8 mouse cellular contexts compared by ENCODE assay signal in genomic region chr9:37613182-37613910, GRCm38 (mm10). TPM values are rescaled to one million over a fixed set of nuclear protein-coding genes. Genes with fewer than 3 reads are reported as not detected.
DNase-seq lines count a peak whose midpoint lies in the region; ATAC-seq and TF ChIP-seq lines count a peak whose summit lies in the region.

Gene Spa17, minus strand, starts transcription at chr9:37613722.

- peak; percentile 96 for ATAC-seq in kidney, embryonic 14.5 days (ENCODE audit: low FRiP score, low TSS enrichment)
- peak; percentile 96 for ATAC-seq in limb, embryonic 15.5 days (ENCODE audit: insufficient number of reproducible peaks, low FRiP score, low TSS enrichment, low read depth)

- DNase-seq in A20 (ENCODE audit: low read depth, low spot score): peak; percentile 94
- DNase-seq in heart, adult 9 months (ENCODE audit: low spot score in 2 of 2): peak; percentile 86 to 90
- peak; percentile 52 to 61 for DNase-seq in monocyte, adult 2 months (ENCODE audit: low read depth in 1 of 2, low spot score in 2 of 2)
- DNase-seq in spleen, postnatal 36 days (ENCODE audit: low spot score in 2 of 2): peak; percentile 87 to 91

- H3K4me2 ChIP-seq in kidney, embryonic 14.5 days (replicated peaks; ENCODE audit: low read depth, low read length): peak within 1 kb of the TSS; percentile 81
- H3K4me2 ChIP-seq in limb, embryonic 15.5 days: peak within 1 kb of the TSS; percentile 67

- H3K27ac ChIP-seq in bone marrow macrophage, adult 2 months (ENCODE audit: insufficient read depth, low read depth, low read length): no peak within 1 kb of the TSS
- no peak within 1 kb of the TSS for H3K27ac ChIP-seq in embryonic fibroblast, embryonic 13.5 days (ENCODE audit: insufficient read depth, low read length)
- peak within 1 kb of the TSS; percentile 65 for H3K27ac ChIP-seq in kidney, embryonic 14.5 days (ENCODE audit: low read depth, low read length)
- peak within 1 kb of the TSS; percentile 65; the same call in 1 of the 2 replicates for H3K27ac ChIP-seq in limb, embryonic 15.5 days

- no peaks in the 10 kb centered on the region for H3K36me3 ChIP-seq in kidney, embryonic 14.5 days (ENCODE audit: control insufficient read depth, insufficient read depth, low read length)
- no peaks in the 10 kb centered on the region for H3K36me3 ChIP-seq in limb, embryonic 15.5 days

- no peak for TF ChIP-seq CTCF in bone marrow macrophage, adult 2 months (IDR thresholded peaks at IDR 0.05; ENCODE audit: low read depth, low read length)
- no peak for TF ChIP-seq CTCF in embryonic fibroblast, embryonic 13.5 days (IDR thresholded peaks at IDR 0.05; ENCODE audit: borderline replicate concordance, insufficient read depth, low read length)

- under 1% methylated on average over 45 of the region's 45 CpGs for WGBS in kidney, embryonic 14.5 days
- under 1% methylated on average over 45 of the region's 45 CpGs for WGBS in limb, embryonic 15.5 days

- H3K9ac ChIP-seq in kidney, embryonic 14.5 days (ENCODE audit: low read depth, low read length): peak within 1 kb of the TSS; percentile 65
- H3K9ac ChIP-seq in limb, embryonic 15.5 days: peak within 1 kb of the TSS; percentile 60

- H3K4me1 ChIP-seq in bone marrow macrophage, adult 2 months (ENCODE audit: control insufficient read depth, insufficient read depth, low read length): peaks cover 11% of the 10 kb centered on the region
- no peaks in the 10 kb centered on the region; the same call in 1 of the 2 replicates for H3K4me1 ChIP-seq in embryonic fibroblast, embryonic 13.5 days (ENCODE audit: control insufficient read depth, insufficient read depth, low read length)
- peaks cover 6% of the 10 kb centered on the region; the same call in 1 of the 2 replicates for H3K4me1 ChIP-seq in kidney, embryonic 14.5 days (ENCODE audit: control insufficient read depth, insufficient read depth, low read length)
- peaks cover 8% of the 10 kb centered on the region; the same call in 1 of the 2 replicates for H3K4me1 ChIP-seq in limb, embryonic 15.5 days

- peak within 1 kb of the TSS; percentile 99 for H3K4me3 ChIP-seq in bone marrow macrophage, adult 2 months (ENCODE audit: insufficient read depth, low read length)
- H3K4me3 ChIP-seq in embryonic fibroblast, embryonic 13.5 days (ENCODE audit: insufficient read depth, low read length): peak within 1 kb of the TSS; percentile 94
- H3K4me3 ChIP-seq in kidney, embryonic 14.5 days (ENCODE audit: low read length): peak within 1 kb of the TSS; percentile 72
- peak within 1 kb of the TSS; percentile 64 for H3K4me3 ChIP-seq in limb, embryonic 15.5 days

- TF ChIP-seq POLR2A in bone marrow macrophage, adult 2 months (IDR thresholded peaks at IDR 0.05; ENCODE audit: borderline replicate concordance, low read depth, low read length): no peak
- peak; percentile 38 for TF ChIP-seq POLR2A in embryonic fibroblast, embryonic 13.5 days (IDR thresholded peaks at IDR 0.05; ENCODE audit: low read depth, low read length)

- no peaks in the 10 kb centered on the region for H3K9me3 ChIP-seq in kidney, embryonic 14.5 days (ENCODE audit: control insufficient read depth, low read length)
- H3K9me3 ChIP-seq in limb, embryonic 15.5 days: no peaks in the 10 kb centered on the region

- H3K27me3 ChIP-seq in kidney, embryonic 14.5 days (ENCODE audit: control insufficient read depth, insufficient read depth, low read length): peaks cover 4% of the 10 kb centered on the region; the same call in 1 of the 2 replicates
- 0 out of 2 replicates have a peak, but pooled peaks cover 4% of the 10 kb centered on the region for H3K27me3 ChIP-seq in limb, embryonic 15.5 days

RNA-seq across cellular contexts. Expression of gene Spa17, which starts in this region (rescaled TPM):
- 1.3 and 1.6 TPM in 2 replicates for polyA plus RNA-seq in bone marrow macrophage, adult 2 months (2012; ENCODE audit: insufficient read depth, insufficient read length, missing spikeins)
- 2.5 and 3.5 TPM in 2 replicates for polyA plus RNA-seq in embryonic fibroblast, embryonic 13.5 days (2011; ENCODE audit: insufficient read length, low read depth, missing spikeins)
- polyA plus RNA-seq in kidney, embryonic 14.5 days (2014; fragmentation: Nextera tagmentation; extraction: Ambion mirVana): 6.7 and 8.0 TPM in 2 replicates
- 5.1 and 5.5 TPM in 2 replicates for polyA plus RNA-seq in limb, embryonic 15.5 days (2015; fragmentation: Nextera tagmentation; extraction: Ambion mirVana)

Comparison
In these comparisons a context has a peak if more than half of its experiments do, and no peak if none do; other contexts are left out.
1. H3K27ac ChIP-seq: peak in kidney, embryonic 14.5 days (single experiment) and limb, embryonic 15.5 days (single experiment); none in bone marrow macrophage, adult 2 months (single experiment) and embryonic fibroblast, embryonic 13.5 days (single experiment).
2. Peak in every context shown above with its lines, with median percentiles within 50 percentile points of each other: DNase-seq and H3K4me3 ChIP-seq.